Mouse (Mus musculus) testis, adult 2 months (tissue): ENCODE results near the gene Cabp1. TPM values are rescaled to one million over a fixed set of nuclear protein-coding genes. Genes with fewer than 3 reads are reported as not detected.

Experiments
- H3K27ac ChIP-seq: fragments of 200-500 bp; 2 replicates; pipeline ENCODE4 v1.5.1; 2012; ENCODE audit warnings: low read depth, low read length; ENCODE audit not compliant: control insufficient read depth, insufficient read depth
- H3K27me3 ChIP-seq: fragments of 200-500 bp; 2 replicates; pipeline ENCODE4 v1.6.1; 2012; ENCODE audit warnings: mild to moderate bottlenecking, low read length, moderate library complexity; ENCODE audit not compliant: control insufficient read depth, insufficient read depth
- H3K36me3 ChIP-seq: fragments of 200-500 bp; 2 replicates; pipeline ENCODE4 v1.6.1; 2012; ENCODE audit warnings: mild to moderate bottlenecking, low read length; ENCODE audit not compliant: control insufficient read depth, insufficient read depth
- H3K4me1 ChIP-seq: fragments of 200-500 bp; 2 replicates; pipeline ENCODE4 v1.6.1; 2012; ENCODE audit warnings: low read length; ENCODE audit not compliant: control insufficient read depth, insufficient read depth
- H3K4me3 ChIP-seq: fragments of 200-500 bp; 2 replicates; pipeline ENCODE4 v1.5.1; 2012; ENCODE audit warnings: low read depth, mild to moderate bottlenecking, low read length, moderate library complexity, mixed read lengths; ENCODE audit not compliant: control insufficient read depth
- CTCF ChIP-seq: fragments of 200-500 bp; IDR thresholded peaks from 2 replicates; pipeline ENCODE4 v1.5.1; 2012; ENCODE audit warnings: low read depth, mild to moderate bottlenecking, inconsistent platforms, low read length, moderate library complexity; ENCODE audit not compliant: control insufficient read depth, insufficient read depth, insufficient replicate concordance
- POLR2A ChIP-seq: fragments of 200-500 bp; IDR thresholded peaks from 2 replicates; pipeline ENCODE4 v1.6.1; 2012; ENCODE audit warnings: low read depth, mild to moderate bottlenecking, inconsistent platforms, low read length, moderate library complexity; ENCODE audit not compliant: control insufficient read depth
- polyA plus RNA-seq: library from polyadenylated mRNA; depleted of rRNA; stranded (reverse); fragments of >200 nt; gene quantifications from 2 replicates; pipeline ENCODE4 v1.2.3, GENCODE M21; 2012; rRNA removed

The Cabp1 gene
- polyA plus RNA-seq, 1 experiment: 9.1 TPM

DNA sequence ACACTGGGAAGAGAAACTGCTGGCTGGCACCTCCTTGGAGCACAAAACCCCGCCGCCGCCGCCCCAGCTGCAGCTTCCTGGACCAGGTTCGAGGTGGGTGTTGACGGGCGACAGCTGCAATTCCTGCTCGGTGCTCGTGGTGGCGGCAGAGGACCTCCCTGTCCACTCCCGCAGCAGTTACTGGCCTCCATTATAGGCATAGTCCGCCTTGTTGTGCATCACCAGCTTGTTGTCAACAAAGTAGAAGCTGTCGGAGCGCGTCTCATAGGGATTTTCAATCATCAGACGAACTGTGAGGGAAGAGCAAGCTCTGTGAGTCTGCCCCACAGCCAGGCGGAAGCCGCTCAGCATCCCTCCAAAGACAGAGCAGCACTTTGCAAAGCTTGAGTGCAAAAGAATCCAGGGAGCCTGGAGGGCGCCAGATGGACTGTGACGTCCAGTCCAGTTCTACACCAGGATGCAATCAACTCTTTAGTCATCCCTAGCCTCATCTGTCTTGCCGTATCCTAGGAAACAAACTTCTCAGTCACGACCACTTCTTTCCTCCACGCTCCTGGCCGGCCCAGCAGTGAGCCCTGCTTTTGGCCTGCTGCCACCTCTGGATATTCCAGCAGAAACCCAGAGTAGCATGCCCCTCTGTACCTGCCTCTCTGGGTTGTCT is 68.8 kb downstream of the Cabp1 start:
- no peak overlapping the region for H3K4me3 ChIP-seq
- H3K27me3 ChIP-seq: no peaks in the 10 kb centered on the region
- TF ChIP-seq POLR2A: peak; percentile 22; the same call in 1 of the 2 replicates
- TF ChIP-seq CTCF: peak; percentile 81; the same call in 1 of the 2 replicates
- H3K4me1 ChIP-seq: no peaks in the 10 kb centered on the region
- H3K36me3 ChIP-seq: peaks cover 2% of the 10 kb centered on the region; the same call in 1 of the 2 replicates
- no peak overlapping the region for H3K27ac ChIP-seq

DNA sequence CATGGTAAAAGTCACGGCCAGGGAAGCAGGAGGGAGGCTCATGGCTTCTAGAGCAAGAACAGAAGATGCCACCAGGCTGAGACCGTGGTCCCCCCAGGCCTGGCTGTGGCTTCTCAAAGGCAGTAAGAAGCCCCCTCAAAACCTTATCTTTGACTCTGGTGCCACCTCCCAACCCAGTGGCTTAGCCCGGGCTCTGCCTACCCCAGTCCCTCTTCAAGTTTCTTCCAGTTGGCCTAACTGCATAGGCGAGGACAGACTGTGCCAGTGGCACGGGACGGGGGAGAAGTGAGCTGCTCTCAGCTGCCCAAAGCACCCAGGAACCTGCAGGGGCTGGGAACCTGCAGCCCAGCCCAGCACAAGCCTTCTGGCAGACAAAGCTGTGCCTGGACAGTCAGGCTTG is 69.5 kb downstream of the Cabp1 start:
- TF ChIP-seq POLR2A: no peak
- no peak for TF ChIP-seq CTCF
- Histone ChIP-seq H3K4me1 (no peaks in the 10 kb centered on the region; the same call in 1 of the 2 replicates), H3K27me3 (no peaks in the 10 kb centered on the region), H3K36me3 (peaks cover 2% of the 10 kb centered on the region; the same call in 1 of the 2 replicates), H3K27ac (no peak overlapping the region), H3K4me3 (no peak overlapping the region)

DNA sequence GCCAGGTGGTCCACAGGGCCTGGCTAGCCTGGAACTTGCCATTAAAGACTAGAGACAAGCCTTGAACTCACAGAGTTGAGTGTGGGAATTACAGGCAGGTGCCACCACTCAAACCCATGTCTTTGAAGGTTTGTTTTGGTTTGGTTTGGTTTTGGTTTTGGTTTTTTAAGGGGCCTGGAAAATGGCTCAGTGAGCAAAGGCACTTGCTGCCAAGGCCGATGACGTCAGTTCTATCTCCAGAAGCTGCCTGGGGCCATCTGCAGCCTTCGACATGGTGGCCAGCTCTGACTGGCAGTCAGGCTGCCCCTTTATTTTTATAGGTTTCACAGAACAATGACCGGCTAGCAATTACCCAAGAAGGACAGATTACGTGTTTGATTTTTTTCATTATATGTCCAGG is 73.2 kb downstream of the Cabp1 start:
- Histone ChIP-seq H3K4me1 (peaks cover 8% of the 10 kb centered on the region), H3K27me3 (no peaks in the 10 kb centered on the region), H3K27ac (no peak overlapping the region), H3K4me3 (no peak overlapping the region), H3K36me3 (no peaks in the 10 kb centered on the region)
- TF ChIP-seq CTCF (no peak), POLR2A (no peak)

DNA sequence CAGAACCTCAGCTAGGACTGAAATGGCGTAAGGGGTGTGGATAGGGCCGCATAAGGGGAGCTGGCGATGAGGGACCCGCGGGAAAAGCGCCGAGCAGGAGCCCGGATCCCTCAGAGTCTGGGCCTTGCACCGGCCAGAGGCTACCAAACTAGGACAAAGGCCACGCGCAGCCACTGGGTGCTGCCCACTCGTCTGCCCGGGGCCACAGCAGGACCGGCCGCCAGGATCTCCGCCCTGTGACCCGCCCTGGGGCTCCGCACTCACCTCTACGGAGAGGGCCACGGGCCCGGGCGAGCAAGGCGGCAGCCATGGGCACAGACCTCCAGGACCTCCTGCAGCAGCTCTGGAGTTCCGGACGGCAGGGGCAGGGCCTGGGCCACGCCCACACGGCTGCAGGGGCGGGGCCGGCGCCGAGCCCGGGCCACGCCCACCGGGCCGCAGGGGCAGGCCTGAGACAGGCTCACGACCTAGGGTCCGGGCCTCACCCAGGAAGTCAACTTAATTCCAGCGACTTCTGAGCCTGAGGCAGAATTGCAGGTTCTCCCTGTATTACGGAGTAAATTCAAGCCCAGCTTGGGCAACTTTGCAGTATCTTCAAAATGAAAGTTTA is 75.1 kb downstream of the Cabp1 start, which contains the start of gene Acads:
Acads (minus strand) TSS at position 386 of the 610 bp plus-strand sequence.
- Histone ChIP-seq H3K27ac (no peak within 1 kb of the TSS), H3K4me1 (peaks cover 8% of the 10 kb centered on the region), H3K27me3 (no peaks in the 10 kb centered on the region), H3K36me3 (no peaks in the 10 kb centered on the region), H3K4me3 (peak within 1 kb of the TSS; percentile 87)
- TF ChIP-seq CTCF: no peak
- no peak for TF ChIP-seq POLR2A

Other genes starting within 250 kb of the Cabp1 start
- 0.17 and 0.18 TPM in 2 replicates for gene Hnf1a, start 223.3 kb downstream of the Cabp1 start, polyA plus RNA-seq
- 88.6 and 93.9 TPM in 2 replicates for gene Sppl3, start 183.2 kb downstream of the Cabp1 start, polyA plus RNA-seq
- gene Gm10401, start 96.1 kb downstream of the Cabp1 start, polyA plus RNA-seq: not detected in 2 replicates
- gene Acads, start 75.0 kb downstream of the Cabp1 start, polyA plus RNA-seq: 11.2 and 12.1 TPM in 2 replicates
- gene Unc119b, start 59.4 kb downstream of the Cabp1 start, polyA plus RNA-seq: 15.7 and 21.1 TPM in 2 replicates
- 85.1 and 115 TPM in 2 replicates for gene Mlec, start 36.2 kb downstream of the Cabp1 start, polyA plus RNA-seq
- 15.5 and 16.2 TPM in 2 replicates for gene Pop5, start 41.5 kb upstream of the Cabp1 start, polyA plus RNA-seq
- 240 and 247 TPM in 2 replicates for gene Rnf10, start 78.5 kb upstream of the Cabp1 start, polyA plus RNA-seq
- 12.2 and 14.0 TPM in 2 replicates for gene Coq5, start 85.3 kb upstream of the Cabp1 start, polyA plus RNA-seq
- 559 and 571 TPM in 2 replicates for gene Dynll1, start 106.6 kb upstream of the Cabp1 start, polyA plus RNA-seq
- 43.9 and 45.5 TPM in 2 replicates for gene Srsf9, start 132.8 kb upstream of the Cabp1 start, polyA plus RNA-seq
- 11.6 and 16.0 TPM in 2 replicates for gene Gatc, start 146.8 kb upstream of the Cabp1 start, polyA plus RNA-seq
- gene Triap1, start 146.8 kb upstream of the Cabp1 start, polyA plus RNA-seq: 7.6 and 8.0 TPM in 2 replicates
- 619 and 765 TPM in 2 replicates for gene Cox6a1, start 154.6 kb upstream of the Cabp1 start, polyA plus RNA-seq
- gene Msi1, start 235.2 kb upstream of the Cabp1 start, polyA plus RNA-seq: 61.9 and 63.9 TPM in 2 replicates